15 mouse cellular contexts compared by ENCODE assay signal in the genomic region with DNA sequence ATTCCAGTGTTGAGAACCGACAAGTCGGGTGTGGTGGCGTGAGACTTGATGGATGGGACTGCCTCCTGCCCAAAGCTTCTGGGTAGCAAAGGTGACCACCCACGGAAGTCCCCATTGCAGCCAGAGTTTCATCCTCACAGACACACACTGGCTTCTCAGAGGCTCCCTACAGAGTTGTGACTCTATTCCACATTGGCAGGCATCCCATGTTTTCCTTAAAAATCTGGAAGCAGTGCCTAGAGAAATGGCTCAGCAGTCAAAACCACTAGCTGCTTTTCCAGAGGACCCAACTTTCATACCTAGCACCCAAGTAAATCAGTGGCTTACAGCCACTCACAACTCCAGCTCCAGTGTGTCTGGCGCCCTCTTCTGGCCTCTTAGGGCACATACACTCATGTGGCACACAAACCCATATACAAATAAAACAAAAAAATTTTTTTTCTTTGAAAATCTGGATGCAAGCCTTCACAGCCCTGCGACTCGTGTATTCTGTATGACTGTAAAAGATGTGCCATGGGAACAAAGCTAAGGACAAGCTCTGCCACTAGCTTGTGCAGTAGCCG. TPM values are rescaled to one million over a fixed set of nuclear protein-coding genes. Genes with fewer than 3 reads are reported as not detected.
DNase-seq lines count a peak whose midpoint lies in the region; ATAC-seq and TF ChIP-seq lines count a peak whose summit lies in the region.
"Had no signal": no experiment of that assay in that cellular context is flagged by ENCODE, and none has a peak within 500 bp of the region (broad histone marks: within the 10 kb centered on the region; RNA-seq: fewer than 3 reads in every experiment).

No protein-coding gene starts in this region.

- intact Hi-C loops in left cerebral cortex, adult 2 months (cut with DNase I): loop anchor here (5.0 kb wide), 1 partner anchor 128 kb away; no protein-coding TSS in a partner anchor

- no peaks in the 10 kb centered on the region for H3K9me3 ChIP-seq in forebrain, postnatal 0 days (ENCODE audit: low read length)
- no peaks in the 10 kb centered on the region for H3K9me3 ChIP-seq in forebrain, embryonic 16.5 days (ENCODE audit: control insufficient read depth, low read length)
- no peaks in the 10 kb centered on the region for H3K9me3 ChIP-seq in ES-E14 (ENCODE audit: control insufficient read depth, insufficient read depth, low read depth, low read length)
- H3K9me3 ChIP-seq: midbrain, embryonic 10.5 days had no signal

- in situ Hi-C loops in ES-E14 (cut with MboI; ENCODE audit: low sequenced_read_pairs in 2 of 2, unreplicated experiment in 2 of 2): no loop called here

- H3K27me3 ChIP-seq in forebrain, postnatal 0 days (ENCODE audit: insufficient read depth, low read length): no peaks in the 10 kb centered on the region
- H3K27me3 ChIP-seq in forebrain, embryonic 16.5 days (replicated peaks; ENCODE audit: control insufficient read depth, insufficient read depth, low read length): no peaks in the 10 kb centered on the region

- H3K4me3 ChIP-seq in forebrain, postnatal 0 days (ENCODE audit: low read depth, low read length): no peak overlapping the region
- no peak overlapping the region for H3K4me3 ChIP-seq in forebrain, embryonic 16.5 days (replicated peaks; ENCODE audit: low read length)
- no peak overlapping the region for H3K4me3 ChIP-seq in left cerebral cortex, adult 2 months
- H3K4me3 ChIP-seq in ES-E14 (ENCODE audit: insufficient read depth in 1 of 2, low read depth in 1 of 2, low read length in 2 of 2, poor library complexity in 1 of 2, severe bottlenecking in 1 of 2): no peak overlapping the region
- H3K4me3 ChIP-seq: midbrain, embryonic 10.5 days had no signal

- WGBS in forebrain, postnatal 0 days: 71% methylated on average over 8 of the region's 8 CpGs
- 81% methylated on average over 8 of the region's 8 CpGs for WGBS in forebrain, embryonic 16.5 days

- DNase-seq in forebrain, postnatal 0 days: peak; percentile 66
- peak; percentile 26 to 33 for DNase-seq in left cerebral cortex, adult 2 months (ENCODE audit: extremely low spot score in 1 of 2, low spot score in 2 of 2)
- DNase-seq in left cerebral cortex, adult 8-10 months (ENCODE audit: low spot score in 2 of 2): no peak
- peak; percentile 37 for DNase-seq in ES-E14 (ENCODE audit: low read depth, low spot score)
- DNase-seq in right cerebral cortex, adult 18-20 months: peak; percentile 49
- no peak for DNase-seq in thymus, adult 18-20 months
- no peak for DNase-seq in c-Kit-positive CD71-positive TER-119-positive erythroid progenitor cells, embryonic 14.5 days (ENCODE audit: low spot score)
- DNase-seq: kidney, postnatal 10 days had no signal

- TF ChIP-seq CTCF in forebrain, postnatal 0 days (IDR thresholded peaks at IDR 0.05; ENCODE audit: low read depth): 0 out of 2 replicates have a peak, but pooled peaks have one; percentile 39
- peak; percentile 38 for TF ChIP-seq CTCF in left cerebral cortex, adult 2 months (IDR thresholded peaks at IDR 0.05)

- no peak overlapping the region for H3K4me2 ChIP-seq in forebrain, postnatal 0 days (ENCODE audit: low read depth)
- no peak overlapping the region for H3K4me2 ChIP-seq in forebrain, embryonic 16.5 days (ENCODE audit: low read length)

- no peaks in the 10 kb centered on the region for H3K36me3 ChIP-seq in forebrain, postnatal 0 days (ENCODE audit: insufficient read depth)
- no peaks in the 10 kb centered on the region for H3K36me3 ChIP-seq in forebrain, embryonic 16.5 days (ENCODE audit: control insufficient read depth, insufficient read depth)
- H3K36me3 ChIP-seq in ES-E14 (ENCODE audit: control insufficient read depth, insufficient read depth, low read length, poor library complexity, severe bottlenecking): no peaks in the 10 kb centered on the region
- H3K36me3 ChIP-seq: midbrain, embryonic 10.5 days had no signal

- peak; percentile 18; the same call in 1 of the 2 replicates for ATAC-seq in forebrain, postnatal 0 days
- no peak for ATAC-seq in forebrain, embryonic 16.5 days

- H3K4me1 ChIP-seq in forebrain, postnatal 0 days (ENCODE audit: insufficient read depth): no peaks in the 10 kb centered on the region
- H3K4me1 ChIP-seq in forebrain, embryonic 16.5 days (replicated peaks; ENCODE audit: control insufficient read depth, insufficient read depth, low read length): no peaks in the 10 kb centered on the region
- peaks cover 2 to 3% of the 10 kb centered on the region in 2 experiments; a peak in 1 of 4 replicates for H3K4me1 ChIP-seq in ES-E14 (ENCODE audit: control insufficient read depth in 2 of 2, insufficient read depth in 2 of 2, low read length in 2 of 2, poor library complexity in 1 of 2)

- H3K27ac ChIP-seq in forebrain, postnatal 0 days (ENCODE audit: low read depth, low read length): no peak overlapping the region
- no peak overlapping the region for H3K27ac ChIP-seq in forebrain, embryonic 16.5 days (ENCODE audit: low read length)
- H3K27ac ChIP-seq in left cerebral cortex, adult 2 months: no peak overlapping the region
- H3K27ac ChIP-seq in ES-E14 (ENCODE audit: insufficient read depth, low read depth, low read length, poor library complexity, severe bottlenecking): no peak overlapping the region
- H3K27ac ChIP-seq: midbrain, embryonic 10.5 days had no signal

- no peak overlapping the region for H3K9ac ChIP-seq in forebrain, postnatal 0 days
- H3K9ac ChIP-seq in forebrain, embryonic 16.5 days (replicated peaks; ENCODE audit: low read depth, low read length): no peak overlapping the region
- H3K9ac ChIP-seq in ES-E14 (ENCODE audit: insufficient read depth, low read depth, low read length, poor library complexity, severe bottlenecking): no peak overlapping the region

TF ChIP-seq in ES-E14, 5 proteins besides CTCF, POLR2A, EP300 and RAD21:
- TF ChIP-seq CHD2 (IDR thresholded peaks at IDR 0.05; ENCODE audit: low read depth, low read length) (no peak), HCFC1 (IDR thresholded peaks at IDR 0.05; ENCODE audit: borderline replicate concordance, insufficient read depth, low read length) (no peak), MAFK (IDR thresholded peaks at IDR 0.05; ENCODE audit: insufficient read depth, low read depth, low read length) (no peak), ZNF384 (IDR thresholded peaks at IDR 0.05; ENCODE audit: low read depth, low read length) (no peak)

RNA-seq across cellular contexts. Expression of a gene that starts 10.9 kb away (rescaled TPM):
- 11.2 and 14.7 TPM in 2 replicates for total RNA-seq in forebrain, postnatal 0 days (2014; rRNA removed)
- polyA plus RNA-seq in forebrain, postnatal 0 days (2015; fragmentation: Nextera tagmentation; extraction: Ambion mirVana): 5.1 and 10.6 TPM in 2 replicates
- 6.4 and 7.0 TPM in 2 replicates for polyA plus RNA-seq in forebrain, embryonic 16.5 days (2015; fragmentation: Nextera tagmentation; extraction: Ambion mirVana)
- 10 to 100 TPM; 28.6 to 30.9 TPM for total RNA-seq in left cerebral cortex, adult 2 months (2021)
- 10 to 100 TPM; 33.1 to 69.0 (median 47.4) TPM for total RNA-seq in left cerebral cortex, adult 8-10 months (2022)
- 0.09 TPM in 1 of 2 replicates, not detected in the other for total RNA-seq in ES-E14 (2012; rRNA removed)

RNA-seq across cellular contexts. Expression of a gene that starts 11.3 kb away (rescaled TPM):
- total RNA-seq in forebrain, postnatal 0 days (2014; rRNA removed): not detected in 2 replicates
- not detected in 2 replicates for polyA plus RNA-seq in forebrain, postnatal 0 days (2015; fragmentation: Nextera tagmentation; extraction: Ambion mirVana)
- not detected in 2 replicates for polyA plus RNA-seq in forebrain, embryonic 16.5 days (2015; fragmentation: Nextera tagmentation; extraction: Ambion mirVana)
- total RNA-seq in left cerebral cortex, adult 2 months (2021): not detected
- not detected for total RNA-seq in left cerebral cortex, adult 8-10 months (2022)
- total RNA-seq in ES-E14 (2012; rRNA removed): 0.40 and 1.3 TPM in 2 replicates
- total RNA-seq: adrenal gland, postnatal 14 days; common myeloid progenitor, adult 5-6 weeks; liver, adult 2 months; neutrophil, adult 5-6 weeks had no signal
- polyA plus RNA-seq: heart, postnatal 0 days; midbrain, embryonic 10.5 days had no signal

RNA-seq across cellular contexts. Expression of a gene that starts 29.5 kb away (rescaled TPM):
- 49.1 and 53.5 TPM in 2 replicates for total RNA-seq in forebrain, postnatal 0 days (2014; rRNA removed)
- 30.8 and 31.4 TPM in 2 replicates for polyA plus RNA-seq in forebrain, postnatal 0 days (2015; fragmentation: Nextera tagmentation; extraction: Ambion mirVana)
- polyA plus RNA-seq in forebrain, embryonic 16.5 days (2015; fragmentation: Nextera tagmentation; extraction: Ambion mirVana): 37.5 and 39.4 TPM in 2 replicates
- 10 to 100 TPM; 24.3 to 24.9 TPM for total RNA-seq in left cerebral cortex, adult 2 months (2021)
- total RNA-seq in left cerebral cortex, adult 8-10 months (2022): 10 to 100 TPM; 21.0 to 24.1 (median 22.5) TPM
- 37.4 and 39.5 TPM in 2 replicates for total RNA-seq in ES-E14 (2012; rRNA removed)

RNA-seq across cellular contexts. Expression of a gene that starts 46.9 kb away (rescaled TPM):
- total RNA-seq in forebrain, postnatal 0 days (2014; rRNA removed): 2,026 and 2,688 TPM in 2 replicates
- 949 and 1,184 TPM in 2 replicates for polyA plus RNA-seq in forebrain, postnatal 0 days (2015; fragmentation: Nextera tagmentation; extraction: Ambion mirVana)
- polyA plus RNA-seq in forebrain, embryonic 16.5 days (2015; fragmentation: Nextera tagmentation; extraction: Ambion mirVana): 953 and 1,017 TPM in 2 replicates
- 100 to 1,000 TPM; 398 to 400 TPM for total RNA-seq in left cerebral cortex, adult 2 months (2021)
- 100 to 1,000 TPM; 420 to 493 (median 451) TPM for total RNA-seq in left cerebral cortex, adult 8-10 months (2022)
- total RNA-seq in ES-E14 (2012; rRNA removed): 2,665 and 2,882 TPM in 2 replicates

RNA-seq across cellular contexts. Expression of a gene that starts 57.2 kb away (rescaled TPM):
- total RNA-seq in forebrain, postnatal 0 days (2014; rRNA removed): not detected in 2 replicates
- polyA plus RNA-seq in forebrain, postnatal 0 days (2015; fragmentation: Nextera tagmentation; extraction: Ambion mirVana): not detected in 2 replicates
- polyA plus RNA-seq in forebrain, embryonic 16.5 days (2015; fragmentation: Nextera tagmentation; extraction: Ambion mirVana): not detected in 2 replicates
- total RNA-seq in left cerebral cortex, adult 2 months (2021): under 1 TPM; 0.14 to 0.20 TPM
- total RNA-seq in left cerebral cortex, adult 8-10 months (2022): under 1 TPM; 0.07 to 0.51 (median 0.31) TPM
- total RNA-seq in ES-E14 (2012; rRNA removed): 0.05 and 0.13 TPM in 2 replicates
- total RNA-seq: common myeloid progenitor, adult 5-6 weeks; neutrophil, adult 5-6 weeks had no signal
- polyA plus RNA-seq: midbrain, embryonic 10.5 days had no signal

Comparison
In these comparisons a context has a peak if more than half of its experiments do, and no peak if none do; other contexts are left out.
1. DNase-seq: peak in forebrain, postnatal 0 days (single experiment), left cerebral cortex, adult 2 months (2 of 2), ES-E14 (single experiment) and right cerebral cortex, adult 18-20 months (single experiment); none in left cerebral cortex, adult 8-10 months (0 of 2), thymus, adult 18-20 months (0 of 2) and c-Kit-positive CD71-positive TER-119-positive erythroid progenitor cells, embryonic 14.5 days (single experiment).
2. RNA of a gene that starts 10.9 kb away (total RNA-seq): 33.1 to 69.0 TPM in left cerebral cortex, adult 8-10 months, 28.6 to 30.9 TPM in left cerebral cortex, adult 2 months and 11.2 to 14.7 TPM in forebrain, postnatal 0 days; 0.09 TPM in ES-E14; every median in the first group is over 10 times any median in the second.